Mouse (Mus musculus) E14TG2a.4 (cell line): ENCODE data around the gene Ecm2.

Experiments used
- CTCF ChIP-seq: conservative IDR thresholded peaks from 2 replicates; pipeline ENCODE4 v1.5.1; 2014; ENCODE audit warnings: low read length
- NANOG ChIP-seq: IDR thresholded peaks from 2 replicates; pipeline ENCODE4 v1.6.1; 2014; ENCODE audit warnings: borderline replicate concordance, low read length, mixed read lengths
- POU5F1 ChIP-seq: IDR thresholded peaks from 2 replicates; pipeline ENCODE4 v1.6.1; 2014; ENCODE audit warnings: low read length, borderline replicate concordance

DNA sequence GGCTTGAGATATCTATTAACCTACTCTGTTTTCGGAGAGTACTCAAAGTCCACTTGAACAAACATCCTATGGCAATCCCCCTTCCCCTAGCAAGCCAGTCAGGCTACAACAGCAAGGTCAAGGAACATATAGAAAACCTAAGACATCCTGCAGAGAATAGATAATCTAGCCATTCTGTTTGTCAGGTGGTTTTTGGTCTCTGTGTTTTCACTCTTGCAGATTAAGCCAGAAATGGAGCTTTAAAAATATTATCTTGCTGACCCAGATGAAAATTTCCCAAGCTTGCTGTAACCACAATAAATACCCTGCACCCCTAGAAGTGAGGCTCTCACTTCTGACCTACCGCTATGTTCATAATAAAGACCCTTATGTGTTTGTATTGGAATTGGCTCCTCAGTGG is 66.8 kb downstream of the Ecm2 start:
- TF ChIP-seq CTCF, result no peak
- no peak for TF ChIP-seq POU5F1
- TF ChIP-seq NANOG, result no peak
